Mouse (Mus musculus): ENCODE measurements at regions not wholly inside any gene's neighbourhood (a gene's known extent, or its start where the extent isn't known, plus 50 kb on each side); places are given as distances from the start of the nearest gene placed in this dataset.

- ATAC-seq: no peak
- Histone ChIP-seq H3K27me3 (replicated peaks; ENCODE audit: control insufficient read depth, insufficient read depth, low read length) (no peaks in the 10 kb centered on the region), H3K4me3 (ENCODE audit: low read depth, low read length) (no peak overlapping the region), H3K9me3 (replicated peaks; ENCODE audit: control insufficient read depth, low read length) (no peaks in the 10 kb centered on the region), H3K4me1 (ENCODE audit: control insufficient read depth, insufficient read depth, low read length) (no peaks in the 10 kb centered on the region), H3K27ac (ENCODE audit: low read depth, low read length) (no peak overlapping the region), H3K36me3 (ENCODE audit: control insufficient read depth, insufficient read depth, low read length) (no peaks in the 10 kb centered on the region), H3K4me2 (ENCODE audit: low read length) (no peak overlapping the region), H3K9ac (ENCODE audit: low read length) (no peak overlapping the region)
- 74% methylated on average over 3 of the region's 3 CpGs for whole genome bisulfite sequencing
- DNase-seq (ENCODE audit: low spot score): no peak
These were observed 449.2 kb upstream of the Ube2e3 start for GRCm38 (mm10) chr2:78418561-78419338.

- H3K4me3 ChIP-seq (ENCODE audit: low read depth, low read length): no peak overlapping the region
- H3K4me1 ChIP-seq (ENCODE audit: control insufficient read depth, insufficient read depth, low read length): no peaks in the 10 kb centered on the region
- no peak for DNase-seq (ENCODE audit: low spot score)
- H3K27me3 ChIP-seq (replicated peaks; ENCODE audit: control insufficient read depth, insufficient read depth, low read length): no peaks in the 10 kb centered on the region
- no peaks in the 10 kb centered on the region for H3K9me3 ChIP-seq (replicated peaks; ENCODE audit: control insufficient read depth, low read length)
- no peaks in the 10 kb centered on the region for H3K36me3 ChIP-seq (ENCODE audit: control insufficient read depth, insufficient read depth, low read length)
- WGBS: 73% methylated on average over 2 of the region's 2 CpGs
- H3K9ac ChIP-seq (ENCODE audit: low read length): no peak overlapping the region
- ATAC-seq: no peak
- H3K27ac ChIP-seq (ENCODE audit: low read depth, low read length): no peak overlapping the region
- no peak overlapping the region for H3K4me2 ChIP-seq (ENCODE audit: low read length)
These were observed 451.3 kb upstream of the Ube2e3 start for GRCm38 (mm10) chr2:78416574-78417109.

- Histone ChIP-seq H3K27ac (ENCODE audit: low read depth, low read length) (no peak overlapping the region), H3K36me3 (ENCODE audit: control insufficient read depth, insufficient read depth, low read length) (no peaks in the 10 kb centered on the region), H3K27me3 (replicated peaks; ENCODE audit: control insufficient read depth, insufficient read depth, low read length) (no peaks in the 10 kb centered on the region), H3K4me2 (ENCODE audit: low read length) (no peak overlapping the region), H3K4me3 (ENCODE audit: low read depth, low read length) (no peak overlapping the region), H3K4me1 (ENCODE audit: control insufficient read depth, insufficient read depth, low read length) (no peaks in the 10 kb centered on the region), H3K9me3 (replicated peaks; ENCODE audit: control insufficient read depth, low read length) (no peaks in the 10 kb centered on the region), H3K9ac (ENCODE audit: low read length) (no peak overlapping the region)
- WGBS: 89% methylated on average over 4 of the region's 4 CpGs
- ATAC-seq (no peak), DNase-seq (ENCODE audit: low spot score) (no peak)
These were observed 454.9 kb upstream of the Ube2e3 start for GRCm38 (mm10) chr2:78412985-78413384.

- H3K36me3 ChIP-seq (ENCODE audit: control insufficient read depth, insufficient read depth, low read length): no peaks in the 10 kb centered on the region
- H3K4me2 ChIP-seq (ENCODE audit: low read length): no peak overlapping the region
- no peak overlapping the region for H3K4me3 ChIP-seq (ENCODE audit: low read depth, low read length)
- ATAC-seq (no peak), DNase-seq (ENCODE audit: low spot score) (no peak)
- no peak overlapping the region for H3K27ac ChIP-seq (ENCODE audit: low read depth, low read length)
- H3K4me1 ChIP-seq (ENCODE audit: control insufficient read depth, insufficient read depth, low read length): no peaks in the 10 kb centered on the region
- no peaks in the 10 kb centered on the region for H3K9me3 ChIP-seq (replicated peaks; ENCODE audit: control insufficient read depth, low read length)
- H3K9ac ChIP-seq (ENCODE audit: low read length): no peak overlapping the region
- H3K27me3 ChIP-seq (replicated peaks; ENCODE audit: control insufficient read depth, insufficient read depth, low read length): no peaks in the 10 kb centered on the region
- 80% methylated on average over 3 of the region's 3 CpGs for WGBS
These were observed 457.7 kb upstream of the Cwc22 start for GRCm38 (mm10) chr2:78403890-78404289.

GRCm38 (mm10) chr2:78399236-78399635, 453.1 kb upstream of the Cwc22 start:
- DNase-seq (ENCODE audit: low spot score) (no peak), ATAC-seq (no peak)
- H3K4me1 ChIP-seq (ENCODE audit: control insufficient read depth, insufficient read depth, low read length): no peaks in the 10 kb centered on the region
- no peak overlapping the region for H3K4me2 ChIP-seq (ENCODE audit: low read length)
- no peaks in the 10 kb centered on the region for H3K36me3 ChIP-seq (ENCODE audit: control insufficient read depth, insufficient read depth, low read length)
- no peak overlapping the region for H3K4me3 ChIP-seq (ENCODE audit: low read depth, low read length)
- H3K27ac ChIP-seq (ENCODE audit: low read depth, low read length): no peak overlapping the region
- no peaks in the 10 kb centered on the region for H3K27me3 ChIP-seq (replicated peaks; ENCODE audit: control insufficient read depth, insufficient read depth, low read length)
- no peaks in the 10 kb centered on the region for H3K9me3 ChIP-seq (replicated peaks; ENCODE audit: control insufficient read depth, low read length)
- no peak overlapping the region for H3K9ac ChIP-seq (ENCODE audit: low read length)

GRCm38 (mm10) chr2:78396924-78397323, 450.7 kb upstream of the Cwc22 start:
- no peak overlapping the region for H3K9ac ChIP-seq (ENCODE audit: low read length)
- no peaks in the 10 kb centered on the region for H3K4me1 ChIP-seq (ENCODE audit: control insufficient read depth, insufficient read depth, low read length)
- H3K9me3 ChIP-seq (replicated peaks; ENCODE audit: control insufficient read depth, low read length): no peaks in the 10 kb centered on the region
- ATAC-seq (no peak), DNase-seq (ENCODE audit: low spot score) (no peak)
- WGBS: 90% methylated on average over 3 of the region's 3 CpGs
- H3K27me3 ChIP-seq (replicated peaks; ENCODE audit: control insufficient read depth, insufficient read depth, low read length): no peaks in the 10 kb centered on the region
- H3K36me3 ChIP-seq (ENCODE audit: control insufficient read depth, insufficient read depth, low read length): no peaks in the 10 kb centered on the region
- no peak overlapping the region for H3K27ac ChIP-seq (ENCODE audit: low read depth, low read length)
- no peak overlapping the region for H3K4me3 ChIP-seq (ENCODE audit: low read depth, low read length)
- no peak overlapping the region for H3K4me2 ChIP-seq (ENCODE audit: low read length)

- H3K4me2 ChIP-seq (ENCODE audit: low read length): no peak overlapping the region
- no peaks in the 10 kb centered on the region for H3K9me3 ChIP-seq (replicated peaks; ENCODE audit: control insufficient read depth, low read length)
- 73% methylated on average over 4 of the region's 4 CpGs for WGBS
- H3K4me3 ChIP-seq (ENCODE audit: low read depth, low read length): no peak overlapping the region
- no peaks in the 10 kb centered on the region for H3K36me3 ChIP-seq (ENCODE audit: control insufficient read depth, insufficient read depth, low read length)
- H3K27ac ChIP-seq (ENCODE audit: low read depth, low read length): no peak overlapping the region
- DNase-seq (ENCODE audit: low spot score): no peak
- H3K9ac ChIP-seq (ENCODE audit: low read length): no peak overlapping the region
- no peak for ATAC-seq
- H3K27me3 ChIP-seq (replicated peaks; ENCODE audit: control insufficient read depth, insufficient read depth, low read length): no peaks in the 10 kb centered on the region
- H3K4me1 ChIP-seq (ENCODE audit: control insufficient read depth, insufficient read depth, low read length): no peaks in the 10 kb centered on the region
These were observed 446.9 kb upstream of the Cwc22 start for GRCm38 (mm10) chr2:78393090-78393489.

GRCm38 (mm10) chr2:78392425-78392824, 446.2 kb upstream of the Cwc22 start:
- H3K36me3 ChIP-seq (ENCODE audit: control insufficient read depth, insufficient read depth, low read length): no peaks in the 10 kb centered on the region
- H3K4me1 ChIP-seq (ENCODE audit: control insufficient read depth, insufficient read depth, low read length): no peaks in the 10 kb centered on the region
- no peak overlapping the region for H3K27ac ChIP-seq (ENCODE audit: low read depth, low read length)
- H3K4me3 ChIP-seq (ENCODE audit: low read depth, low read length): no peak overlapping the region
- H3K9me3 ChIP-seq (replicated peaks; ENCODE audit: control insufficient read depth, low read length): no peaks in the 10 kb centered on the region
- ATAC-seq: no peak
- H3K9ac ChIP-seq (ENCODE audit: low read length): no peak overlapping the region
- no peak overlapping the region for H3K4me2 ChIP-seq (ENCODE audit: low read length)
- no peaks in the 10 kb centered on the region for H3K27me3 ChIP-seq (replicated peaks; ENCODE audit: control insufficient read depth, insufficient read depth, low read length)
- WGBS: 65% methylated on average over 2 of the region's 2 CpGs
- DNase-seq (ENCODE audit: low spot score): no peak

GRCm38 (mm10) chr2:78388001-78388400, 441.8 kb upstream of the Cwc22 start:
- Histone ChIP-seq H3K4me3 (ENCODE audit: low read depth, low read length) (no peak overlapping the region), H3K27ac (ENCODE audit: low read depth, low read length) (no peak overlapping the region), H3K9me3 (replicated peaks; ENCODE audit: control insufficient read depth, low read length) (no peaks in the 10 kb centered on the region), H3K4me1 (ENCODE audit: control insufficient read depth, insufficient read depth, low read length) (no peaks in the 10 kb centered on the region), H3K36me3 (ENCODE audit: control insufficient read depth, insufficient read depth, low read length) (no peaks in the 10 kb centered on the region), H3K9ac (ENCODE audit: low read length) (no peak overlapping the region), H3K27me3 (replicated peaks; ENCODE audit: control insufficient read depth, insufficient read depth, low read length) (no peaks in the 10 kb centered on the region), H3K4me2 (ENCODE audit: low read length) (no peak overlapping the region)
- peak; percentile 54; the same call in 1 of the 2 replicates for ATAC-seq
- peak; percentile 45 for DNase-seq (ENCODE audit: low spot score)
- 71% methylated on average over 4 of the region's 4 CpGs for WGBS
